Mouse (Mus musculus): ENCODE data around the gene Pkp2.
"Not testable (repeated sequence)": the region's sequence is repeated elsewhere in the genome, so short reads cannot be mapped to it uniquely, and the experiment has no call there.

Pkp2 gene

GRCm38 (mm10) chr16:16213079-16213760 is at the start of gene Pkp2:
TSS of gene Pkp2 (plus strand) at chr16:16213318.
- no peak for DNase-seq (ENCODE audit: low spot score)

GRCm38 (mm10) chr16:16197374-16197773 is 15.7 kb upstream of the Pkp2 start:
- DNase-seq (ENCODE audit: low spot score): no peak

- DNase-seq (ENCODE audit: low spot score): not testable (repeated sequence)
These were observed 11.1 kb upstream of the Pkp2 start for GRCm38 (mm10) chr16:16201991-16202390.

GRCm38 (mm10) chr16:16204648-16205047 is 8.5 kb upstream of the Pkp2 start:
- no peak for DNase-seq (ENCODE audit: low spot score)

GRCm38 (mm10) chr16:16212723-16213078 is 417 bp upstream of the Pkp2 start:
- no peak for DNase-seq (ENCODE audit: low spot score)

GRCm38 (mm10) chr16:16213761-16214305 is 715 bp downstream of the Pkp2 start:
- DNase-seq (ENCODE audit: low spot score): no peak

GRCm38 (mm10) chr16:16215645-16216387 is 2.7 kb downstream of the Pkp2 start:
- no peak for DNase-seq (ENCODE audit: low spot score)

GRCm38 (mm10) chr16:16216934-16217333 is 3.8 kb downstream of the Pkp2 start:
- DNase-seq (ENCODE audit: low spot score): no peak

- no peak for DNase-seq (ENCODE audit: low spot score)
These were observed 6.7 kb downstream of the Pkp2 start for GRCm38 (mm10) chr16:16219835-16220234.

- no peak for DNase-seq (ENCODE audit: low spot score)
These were observed 9.5 kb downstream of the Pkp2 start for GRCm38 (mm10) chr16:16222651-16223050.

- no peak for DNase-seq (ENCODE audit: low spot score)
These were observed 11.4 kb downstream of the Pkp2 start for GRCm38 (mm10) chr16:16224506-16224924.

GRCm38 (mm10) chr16:16225828-16226227 is 12.7 kb downstream of the Pkp2 start:
- DNase-seq (ENCODE audit: low spot score): no peak

GRCm38 (mm10) chr16:16230439-16230838 is 17.3 kb downstream of the Pkp2 start:
- DNase-seq (ENCODE audit: low spot score): no peak

GRCm38 (mm10) chr16:16233919-16234318 is 20.8 kb downstream of the Pkp2 start:
- no peak for DNase-seq (ENCODE audit: low spot score)

GRCm38 (mm10) chr16:16236681-16237080 is 23.6 kb downstream of the Pkp2 start:
- not testable (repeated sequence) for DNase-seq (ENCODE audit: low spot score)

GRCm38 (mm10) chr16:16238356-16238755 is 25.2 kb downstream of the Pkp2 start:
- DNase-seq (ENCODE audit: low spot score): no peak

- DNase-seq (ENCODE audit: low spot score): no peak
These were observed 31.6 kb downstream of the Pkp2 start for GRCm38 (mm10) chr16:16244711-16245110.

- DNase-seq (ENCODE audit: low spot score): no peak
These were observed 37.4 kb downstream of the Pkp2 start for GRCm38 (mm10) chr16:16250470-16250869.

GRCm38 (mm10) chr16:16253326-16254074 is 40.4 kb downstream of the Pkp2 start:
- DNase-seq (ENCODE audit: low spot score): no peak

- DNase-seq (ENCODE audit: low spot score): no peak
These were observed 42.1 kb downstream of the Pkp2 start for GRCm38 (mm10) chr16:16255217-16255616.

- no peak for DNase-seq (ENCODE audit: low spot score)
These were observed 42.8 kb downstream of the Pkp2 start for GRCm38 (mm10) chr16:16255874-16256273.

- DNase-seq (ENCODE audit: low spot score): no peak
These were observed 43.6 kb downstream of the Pkp2 start for GRCm38 (mm10) chr16:16256672-16257071.

GRCm38 (mm10) chr16:16260882-16261281 is 47.8 kb downstream of the Pkp2 start:
- no peak for DNase-seq (ENCODE audit: low spot score)

Data from left cerebral cortex, adult 11 months (tissue).